Mouse (Mus musculus) right cerebral cortex, adult 18-20 months (tissue): ENCODE measurements around the gene Rab3c.

Experiments used
- DNase-seq: peaks from one replicate; pipeline ENCODE4 v3.0.0; 2022; ENCODE audit warnings: mixed read lengths

Gene Rab3c

GRCm38 (mm10) chr13:110184963-110185685 lies 95.7 kb downstream of the Rab3c start:
- DNase-seq, result no peak

- peak; percentile 33 for DNase-seq
These were observed 105.1 kb downstream of the Rab3c start for GRCm38 (mm10) chr13:110175651-110176050.

GRCm38 (mm10) chr13:110169669-110170068 lies 111.1 kb downstream of the Rab3c start:
- no peak for DNase-seq

GRCm38 (mm10) chr13:110169152-110169551 lies 111.6 kb downstream of the Rab3c start:
- no peak for DNase-seq

GRCm38 (mm10) chr13:110168570-110168969 lies 112.2 kb downstream of the Rab3c start:
- DNase-seq, result no peak

GRCm38 (mm10) chr13:110166622-110167330 lies 114.0 kb downstream of the Rab3c start:
- no peak for DNase-seq

GRCm38 (mm10) chr13:110159980-110160379 lies 120.8 kb downstream of the Rab3c start:
- no peak for DNase-seq

- no peak for DNase-seq
These were observed 121.9 kb downstream of the Rab3c start for GRCm38 (mm10) chr13:110158588-110159519.

GRCm38 (mm10) chr13:110145545-110145944 lies 135.3 kb downstream of the Rab3c start:
- DNase-seq, result no peak

GRCm38 (mm10) chr13:110145019-110145418 lies 135.8 kb downstream of the Rab3c start:
- no peak for DNase-seq

- DNase-seq, result peak; percentile 71
These were observed 141.5 kb downstream of the Rab3c start for GRCm38 (mm10) chr13:110139339-110139738.

GRCm38 (mm10) chr13:110138644-110139043 lies 142.2 kb downstream of the Rab3c start:
- DNase-seq, result no peak

- DNase-seq, result peak; percentile 42
These were observed 153.1 kb downstream of the Rab3c start for GRCm38 (mm10) chr13:110127613-110128258.

- DNase-seq, result no peak
These were observed 158.0 kb downstream of the Rab3c start for GRCm38 (mm10) chr13:110122825-110123224.

GRCm38 (mm10) chr13:110116892-110117291 lies 163.9 kb downstream of the Rab3c start:
- peak; percentile 42 for DNase-seq

- no peak for DNase-seq
These were observed 164.5 kb downstream of the Rab3c start for GRCm38 (mm10) chr13:110116316-110116715.

- no peak for DNase-seq
These were observed 165.7 kb downstream of the Rab3c start for GRCm38 (mm10) chr13:110114870-110115645.

GRCm38 (mm10) chr13:110113711-110114110 lies 167.1 kb downstream of the Rab3c start:
- DNase-seq, result no peak

- DNase-seq, result peak; percentile 50
These were observed 183.3 kb downstream of the Rab3c start for GRCm38 (mm10) chr13:110097424-110098050.

GRCm38 (mm10) chr13:110094998-110095397 lies 185.8 kb downstream of the Rab3c start:
- DNase-seq, result no peak
